Mouse (Mus musculus): ENCODE results near the gene Ncs1.

DNA sequence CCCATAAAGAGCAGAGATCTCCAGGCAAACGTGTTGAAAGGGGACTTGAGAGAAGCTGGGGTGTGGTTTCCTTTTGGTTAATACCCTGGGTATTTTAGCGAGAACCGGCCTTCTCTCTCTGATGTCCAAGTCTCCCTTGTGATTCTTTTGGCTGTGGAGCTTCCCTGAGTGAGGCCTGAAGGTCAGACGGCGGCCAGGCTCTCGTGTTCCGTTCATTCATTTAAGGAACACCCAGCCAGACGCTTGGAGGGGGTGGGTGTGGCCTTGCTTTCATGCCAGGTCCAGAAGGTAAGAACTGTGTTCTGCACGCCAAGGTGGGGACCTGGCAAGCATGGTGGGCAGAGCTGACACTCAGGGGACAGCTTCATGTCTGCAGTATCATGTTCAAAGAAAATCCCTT lies 58.6 kb downstream of the Ncs1 start:
- TF ChIP-seq POLR2A (IDR thresholded peaks at IDR 0.05; ENCODE audit: insufficient read depth, low read depth, low read length) = no peak
- TF ChIP-seq CTCF (IDR thresholded peaks at IDR 0.05) = no peak
- TF ChIP-seq EP300 (IDR thresholded peaks at IDR 0.05; ENCODE audit: insufficient read depth, low read depth, low read length) = no peak

Data from heart, adult 2 months (tissue).